Mouse (Mus musculus): ENCODE data around the gene Hist1h4h. TPM values are rescaled to one million over a fixed set of nuclear protein-coding genes. Genes with fewer than 3 reads are reported as not detected.
"Not testable (repeated sequence)": the region's sequence is repeated elsewhere in the genome, so short reads cannot be mapped to it uniquely, and the experiment has no call there.

Gene Hist1h4h
- total RNA-seq, 2 experiments from 2014 or later: 289 to 367 TPM

GRCm38 (mm10) chr13:23573034-23573897 is 42.4 kb downstream of the Hist1h4h start:
- not testable (repeated sequence) for DNase-seq (ENCODE audit: extremely low spot score in 1 of 2, low spot score in 1 of 2)

GRCm38 (mm10) chr13:23573898-23574524 is 43.2 kb downstream of the Hist1h4h start, which contains the start of the genes Hist1h2bf and Hist1h2ad:
TSS of gene Hist1h2bf (minus strand) at chr13:23574196.
TSS of gene Hist1h2ad (plus strand) at chr13:23574381.
- peak; percentile 73 to 75 for DNase-seq (ENCODE audit: extremely low spot score in 1 of 2, low spot score in 1 of 2)

GRCm38 (mm10) chr13:23574546-23575170 is 43.8 kb downstream of the Hist1h4h start:
- DNase-seq (ENCODE audit: extremely low spot score in 1 of 2, low spot score in 1 of 2): not testable (repeated sequence)

- DNase-seq (ENCODE audit: extremely low spot score in 1 of 2, low spot score in 1 of 2): peak in 1 of 2 experiments; percentile 27
Observed at GRCm38 (mm10) chr13:23575271-23575851, 44.5 kb downstream of the Hist1h4h start, which contains the start of gene Hist1h3d. TSS of gene Hist1h3d (plus strand) at chr13:23575763.

GRCm38 (mm10) chr13:23575864-23576313 is 45.0 kb downstream of the Hist1h4h start:
- DNase-seq (ENCODE audit: extremely low spot score in 1 of 2, low spot score in 1 of 2): not testable (repeated sequence)

GRCm38 (mm10) chr13:23576351-23576881 is 45.6 kb downstream of the Hist1h4h start:
- no peak for DNase-seq (ENCODE audit: extremely low spot score in 1 of 2, low spot score in 1 of 2)

GRCm38 (mm10) chr13:23576906-23577639 is 46.2 kb downstream of the Hist1h4h start:
- DNase-seq (ENCODE audit: extremely low spot score in 1 of 2, low spot score in 1 of 2): no peak

- DNase-seq (ENCODE audit: extremely low spot score in 1 of 2, low spot score in 1 of 2): no peak
Observed at GRCm38 (mm10) chr13:23577835-23578234, 47.0 kb downstream of the Hist1h4h start.

Small RNAs within 50 kb of the gene (microRNA-seq; reads per million reads assigned to microRNA genes)
- gene Gm44297: 0 reads per million in 2 experiments
- 0 reads per million in 2 experiments for gene Gm44359
- 0 reads per million in 2 experiments for gene Gm44394
- 0 to 0.18 reads per million in 2 experiments for gene n-TStga1

Other genes starting within 250 kb of the Hist1h4h start
- 10 to 100 TPM; 34.3 to 40.0 TPM for gene Zfp322a, start 161.8 kb upstream of the Hist1h4h start, total RNA-seq (2021)
- 1 to 10 TPM; 8.5 to 8.9 TPM for gene Abt1, start 107.2 kb upstream of the Hist1h4h start, total RNA-seq (2021)
- gene Btn1a1, start 65.1 kb upstream of the Hist1h4h start, total RNA-seq (2021): not detected
- under 1 TPM; 0.59 to 0.66 TPM for gene Btn2a2, start 42.2 kb upstream of the Hist1h4h start, total RNA-seq (2021)
- 10 to 100 TPM in 1 of 2 experiments, 1 to 10 TPM in 1; 7.8 to 12.2 TPM for gene Hist1h2af, start 2.9 kb downstream of the Hist1h4h start, total RNA-seq (2021)
- gene Hist1h3g, start 4.4 kb downstream of the Hist1h4h start, total RNA-seq (2021): 1 to 10 TPM; 3.6 to 5.7 TPM
- gene Hist1h2bh, start 12.3 kb downstream of the Hist1h4h start, total RNA-seq (2021): 1 to 10 TPM in 1 of 2 experiments, under 1 TPM in 1; 0.94 to 1.1 TPM
- gene Hist1h3f, start 13.0 kb downstream of the Hist1h4h start, total RNA-seq (2021): 10 to 100 TPM; 15.7 to 16.5 TPM
- 100 to 1,000 TPM; 127 to 164 TPM for gene Hist1h4f, start 20.6 kb downstream of the Hist1h4h start, total RNA-seq (2021)
- gene Hist1h1d, start 22.2 kb downstream of the Hist1h4h start, total RNA-seq (2021): 1 to 10 TPM; 4.7 to 4.8 TPM
- 10 to 100 TPM; 47.8 to 50.0 TPM for gene Hist1h3e, start 31.3 kb downstream of the Hist1h4h start, total RNA-seq (2021)
- 1 to 10 TPM; 4.6 to 7.9 TPM for gene Hist1h2ae, start 40.2 kb downstream of the Hist1h4h start, total RNA-seq (2021)
- 10 to 100 TPM; 79.1 to 83.5 TPM for gene Hist1h2bg, start 40.3 kb downstream of the Hist1h4h start, total RNA-seq (2021)
- 10 to 100 TPM; 26.4 to 30.6 TPM for gene Hist1h2bf, start 43.1 kb downstream of the Hist1h4h start, total RNA-seq (2021)
- 10 to 100 TPM in 1 of 2 experiments, 1 to 10 TPM in 1; 7.1 to 11.6 TPM for gene Hist1h2ad, start 43.3 kb downstream of the Hist1h4h start, total RNA-seq (2021)
- gene Hist1h3d, start 44.7 kb downstream of the Hist1h4h start, total RNA-seq (2021): 10 to 100 TPM; 10.0 to 14.4 TPM
- 100 to 1,000 TPM; 129 to 153 TPM for gene Hist1h4d, start 50.5 kb downstream of the Hist1h4h start, total RNA-seq (2021)
- gene Hist1h2be, start 90.1 kb downstream of the Hist1h4h start, total RNA-seq (2021): 1 to 10 TPM; 7.1 to 8.3 TPM
- 10 to 100 TPM; 45.8 to 59.4 TPM for gene Hist1h1e, start 91.5 kb downstream of the Hist1h4h start, total RNA-seq (2021)
- 1 to 10 TPM; 3.1 to 3.3 TPM for gene Hist1h2ac, start 152.9 kb downstream of the Hist1h4h start, total RNA-seq (2021)
- gene Hist1h2bc, start 153.1 kb downstream of the Hist1h4h start, total RNA-seq (2021): 10 to 100 TPM; 50.7 to 51.1 TPM
- gene Hist1h1t, start 164.8 kb downstream of the Hist1h4h start, total RNA-seq (2021): not detected
- 100 to 1,000 TPM in 1 of 2 experiments, 10 to 100 TPM in 1; 92.2 to 102 TPM for gene Hist1h4c, start 167.4 kb downstream of the Hist1h4h start, total RNA-seq (2021)
- gene Hfe, start 179.8 kb downstream of the Hist1h4h start, total RNA-seq (2021): 1 to 10 TPM; 3.5 to 3.6 TPM
- gene Hist1h1c, start 207.8 kb downstream of the Hist1h4h start, total RNA-seq (2021): 10 to 100 TPM; 53.2 to 69.4 TPM
- gene Hist1h3c, start 214.6 kb downstream of the Hist1h4h start, total RNA-seq (2021): 1 to 10 TPM; 4.6 to 6.0 TPM
- gene Hist1h2bb, start 215.7 kb downstream of the Hist1h4h start, total RNA-seq (2021): 10 to 100 TPM; 20.1 to 33.5 TPM
- gene Hist1h2ab, start 220.1 kb downstream of the Hist1h4h start, total RNA-seq (2021): 10 to 100 TPM; 24.8 to 42.0 TPM
- 10 to 100 TPM; 12.3 to 22.8 TPM for gene Hist1h3b, start 221.2 kb downstream of the Hist1h4h start, total RNA-seq (2021)
- gene Hist1h4b, start 226.0 kb downstream of the Hist1h4h start, total RNA-seq (2021): 10 to 100 TPM; 71.8 to 80.9 TPM
- gene Hist1h4a, start 230.2 kb downstream of the Hist1h4h start, total RNA-seq (2021): 10 to 100 TPM; 42.9 to 58.9 TPM
- gene Hist1h3a, start 231.3 kb downstream of the Hist1h4h start, total RNA-seq (2021): 10 to 100 TPM; 30.8 to 53.8 TPM
- 10 to 100 TPM; 15.6 to 24.5 TPM for gene Hist1h1a, start 232.6 kb downstream of the Hist1h4h start, total RNA-seq (2021)
- gene Trim38, start 238.9 kb downstream of the Hist1h4h start, total RNA-seq (2021): not detected